Mouse (Mus musculus) frontal cortex, adult 2 months (tissue): ENCODE data around the gene Ppp6c. TPM values are rescaled to one million over a fixed set of nuclear protein-coding genes. Genes with fewer than 3 reads are reported as not detected.

Experiments
- DNase-seq, 2 experiments: peaks; one replicate each; pipeline ENCODE4 v3.0.0; 2022; ENCODE audit warnings: low spot score in 1 of 2; ENCODE audit errors: extremely low spot score in 1 of 2
- polyA plus RNA-seq: library from polyadenylated mRNA; depleted of rRNA; stranded (reverse); fragments of >200 nt; gene quantifications from 2 replicates; pipeline ENCODE4 v1.2.3, GENCODE M21; 2012; rRNA removed

The Ppp6c gene
- polyA plus RNA-seq, 1 experiment, result 46.5 TPM

- DNase-seq, result no peak
Measured at GRCm38 (mm10) chr2:39148075-39148474, 78.2 kb downstream of the Ppp6c start.

DNA sequence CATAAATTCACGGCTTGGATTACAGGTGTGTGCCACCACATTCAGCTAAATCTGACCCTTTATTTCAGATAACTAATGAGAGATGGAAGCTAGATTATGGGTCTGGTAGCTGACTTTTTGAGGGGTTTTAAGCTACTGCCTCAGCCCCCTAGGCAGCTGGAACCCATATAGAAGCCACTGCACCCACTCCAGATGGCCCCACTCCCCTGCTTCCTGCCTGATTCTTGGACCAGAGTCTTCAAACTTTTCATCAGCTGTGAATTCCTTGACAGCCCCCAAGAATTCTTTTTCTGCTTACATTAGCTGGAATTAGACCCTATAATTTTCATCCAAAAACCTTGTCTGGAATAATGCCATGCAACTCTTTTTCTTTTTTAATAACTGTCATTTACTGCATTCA, 79.8 kb downstream of the Ppp6c start:
- DNase-seq, result no peak

Other genes starting within 250 kb of the Ppp6c start
- gene Wdr38, start 229.0 kb downstream of the Ppp6c start, polyA plus RNA-seq, result 1.00 and 1.3 TPM in 2 replicates
- 110 and 113 TPM in 2 replicates for gene Arpc5l, start 221.1 kb downstream of the Ppp6c start, polyA plus RNA-seq
- gene Rpl35, start 220.8 kb downstream of the Ppp6c start, polyA plus RNA-seq, result 260 and 302 TPM in 2 replicates
- gene Golga1, start 160.9 kb downstream of the Ppp6c start, polyA plus RNA-seq, result 35.3 and 40.7 TPM in 2 replicates
- 9.4 and 10.3 TPM in 2 replicates for gene Scai, start 35.7 kb downstream of the Ppp6c start, polyA plus RNA-seq